Mouse (Mus musculus) midbrain, embryonic 13.5 days (tissue): ENCODE measurements around the gene Entpd4b. TPM values are rescaled to one million over a fixed set of nuclear protein-coding genes. Genes with fewer than 3 reads are reported as not detected.
"Not testable (repeated sequence)": the region's sequence is repeated elsewhere in the genome, so short reads cannot be mapped to it uniquely, and the experiment has no call there.

Experiments used
- ATAC-seq: fragments of 200-750 bp; cut with Nextera tagmentation; 2 replicates; pipeline ENCODE4 v1.8.0; 2017; ENCODE audit warnings: mild to moderate bottlenecking, moderate TSS enrichment, moderate library complexity
- H3K27ac ChIP-seq: fragments of 300-500 bp; sonication (generic); 2 replicates; pipeline ENCODE4 v1.5.1; 2015; ENCODE audit warnings: inconsistent platforms, mild to moderate bottlenecking, moderate library complexity
- H3K27me3 ChIP-seq: fragments of 300-500 bp; sonication (generic); 2 replicates; pipeline ENCODE4 v1.6.1; 2015; ENCODE audit warnings: mild to moderate bottlenecking, inconsistent platforms
- H3K36me3 ChIP-seq: fragments of 300-500 bp; sonication (generic); 2 replicates; pipeline ENCODE4 v1.6.1; 2015; ENCODE audit warnings: mild to moderate bottlenecking, inconsistent platforms
- H3K4me1 ChIP-seq: fragments of 300-500 bp; sonication (generic); replicated peaks from 2 replicates; pipeline ENCODE4 v1.6.1; 2015; ENCODE audit warnings: inconsistent platforms
- H3K4me2 ChIP-seq: fragments of 300-500 bp; sonication (generic); replicated peaks from 2 replicates; pipeline ENCODE4 v1.6.1; 2015; ENCODE audit warnings: moderate library complexity, mild to moderate bottlenecking, inconsistent platforms
- H3K4me3 ChIP-seq: fragments of 300-500 bp; sonication (generic); replicated peaks from 2 replicates; pipeline ENCODE4 v1.5.1; 2015; ENCODE audit warnings: mild to moderate bottlenecking, inconsistent platforms
- H3K9ac ChIP-seq: fragments of 300-500 bp; sonication (generic); replicated peaks from 2 replicates; pipeline ENCODE4 v1.6.1; 2015; ENCODE audit warnings: mild to moderate bottlenecking, inconsistent platforms
- H3K9me3 ChIP-seq: fragments of 300-500 bp; sonication (generic); 2 replicates; pipeline ENCODE4 v1.6.1; 2016; ENCODE audit warnings: mild to moderate bottlenecking, inconsistent platforms
- WGBS: fragments of 180-500 bp; shearing (Covaris S2); methylation state at CpG from one replicate; pipeline ENCODE4 v1.1.7; 2015; 5-methylcytosine and 5-hydroxymethylcytosine counted together
- polyA plus RNA-seq: library from polyadenylated mRNA; unstranded; fragments of >200 nt; fragmentation: Nextera tagmentation; extraction: Ambion mirVana; gene quantifications from 2 replicates; pipeline ENCODE4 v1.2.1, GENCODE M21; 2015

Gene Entpd4b
- polyA plus RNA-seq, 1 experiment from 2014 or later, result 9.8 TPM

DNA sequence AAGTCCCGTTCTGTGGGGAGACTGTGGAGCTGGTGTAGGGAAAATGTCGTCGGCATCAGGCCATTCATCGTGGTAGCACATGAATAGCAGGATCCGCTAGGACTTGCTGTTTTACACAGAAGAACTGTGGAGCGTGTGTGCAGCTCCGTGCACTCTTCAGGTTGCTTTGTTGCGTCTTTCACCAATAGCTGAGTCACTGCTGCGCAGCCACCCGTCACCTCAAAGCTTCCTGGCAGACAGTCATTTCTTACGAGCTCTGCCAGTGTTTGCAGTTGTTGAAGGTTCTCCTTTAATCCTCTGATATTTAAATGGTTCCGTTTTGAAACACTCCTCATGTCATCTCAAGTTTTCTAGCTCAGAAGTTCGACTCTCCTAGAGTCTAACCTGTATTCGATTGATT is 2.3 kb downstream of the Entpd4b start:
- H3K27me3 ChIP-seq, ATAC-seq, H3K9me3 ChIP-seq, H3K27ac ChIP-seq, H3K9ac ChIP-seq, H3K36me3 ChIP-seq, H3K4me3 ChIP-seq, H3K4me1 ChIP-seq, H3K4me2 ChIP-seq: not testable (repeated sequence)
- no CpG with 5 or more reads among the region's 14 CpGs for WGBS

Other genes with a start within 250 kb of the Entpd4b start
- gene Gm16867, start 52.1 kb upstream of the Entpd4b start, polyA plus RNA-seq, result not detected in 2 replicates
- gene Gm27179, start 42.9 kb upstream of the Entpd4b start, polyA plus RNA-seq, result not detected in 2 replicates